Mouse (Mus musculus) kidney, postnatal 0 days (tissue): ENCODE data around the gene Ttc22. TPM values are rescaled to one million over a fixed set of nuclear protein-coding genes. Genes with fewer than 3 reads are reported as not detected.

Source experiments
- ATAC-seq: fragments of 200-750 bp; cut with Nextera tagmentation; replicated peaks from 2 replicates; pipeline ENCODE4 v1.8.0; 2017; ENCODE audit warnings: low read depth, moderate number of reproducible peaks, moderate TSS enrichment, moderate library complexity; ENCODE audit not compliant: low FRiP score
- DNase-seq: peaks from one replicate; pipeline ENCODE4 v3.0.0-alpha.2; 2016; ENCODE audit warnings: low spot score
- H3K27ac ChIP-seq: fragments of 300-500 bp; sonication (generic); 2 replicates; pipeline ENCODE4 v1.5.1; 2014; ENCODE audit warnings: mild to moderate bottlenecking
- H3K27me3 ChIP-seq: fragments of 300-500 bp; sonication (generic); 2 replicates; pipeline ENCODE4 v1.6.1; 2014; ENCODE audit warnings: low read length, mixed read lengths; ENCODE audit not compliant: insufficient read depth
- H3K36me3 ChIP-seq: fragments of 300-500 bp; sonication (generic); 2 replicates; pipeline ENCODE4 v1.6.1; 2014; ENCODE audit warnings: low read length, mixed read lengths; ENCODE audit not compliant: insufficient read depth
- H3K4me1 ChIP-seq: fragments of 300-500 bp; sonication (generic); replicated peaks from 2 replicates; pipeline ENCODE4 v1.6.1; 2014; ENCODE audit warnings: antibody characterized with exemption, low read length, mixed read lengths; ENCODE audit not compliant: insufficient read depth
- H3K4me2 ChIP-seq: fragments of 300-500 bp; sonication (generic); 2 replicates; pipeline ENCODE4 v1.6.1; 2014; ENCODE audit warnings: mild to moderate bottlenecking, low read length, moderate library complexity, mixed read lengths
- H3K4me3 ChIP-seq: fragments of 300-500 bp; sonication (generic); replicated peaks from 2 replicates; pipeline ENCODE4 v1.5.1; 2014; ENCODE audit warnings: low read depth, low read length
- H3K9ac ChIP-seq: fragments of 300-500 bp; sonication (generic); 2 replicates; pipeline ENCODE4 v1.6.1; 2014; ENCODE audit warnings: low read depth, low read length
- H3K9me3 ChIP-seq: fragments of 300-500 bp; sonication (generic); replicated peaks from 2 replicates; pipeline ENCODE4 v1.6.1; 2016; ENCODE audit warnings: low read length, inconsistent platforms, mixed read lengths
- CTCF ChIP-seq: IDR thresholded peaks from 2 replicates; pipeline ENCODE4 v1.5.1; 2016; ENCODE audit warnings: antibody characterized with exemption, low read depth, mild to moderate bottlenecking, moderate library complexity
- WGBS: fragments of 180-500 bp; shearing (Covaris S2); extraction: QIAGEN DNeasy Blood & Tissue Kit; methylation state at CpG from one replicate; pipeline ENCODE4 v1.1.7; 2014; 5-methylcytosine and 5-hydroxymethylcytosine counted together
- polyA plus RNA-seq: library from polyadenylated mRNA; unstranded; fragments of >200 nt; fragmentation: Nextera tagmentation; extraction: Ambion mirVana; gene quantifications from 2 replicates; pipeline ENCODE4 v1.2.1, GENCODE M21; 2015

Ttc22 gene
- polyA plus RNA-seq, 1 experiment from 2014 or later = 5.9 TPM

DNA sequence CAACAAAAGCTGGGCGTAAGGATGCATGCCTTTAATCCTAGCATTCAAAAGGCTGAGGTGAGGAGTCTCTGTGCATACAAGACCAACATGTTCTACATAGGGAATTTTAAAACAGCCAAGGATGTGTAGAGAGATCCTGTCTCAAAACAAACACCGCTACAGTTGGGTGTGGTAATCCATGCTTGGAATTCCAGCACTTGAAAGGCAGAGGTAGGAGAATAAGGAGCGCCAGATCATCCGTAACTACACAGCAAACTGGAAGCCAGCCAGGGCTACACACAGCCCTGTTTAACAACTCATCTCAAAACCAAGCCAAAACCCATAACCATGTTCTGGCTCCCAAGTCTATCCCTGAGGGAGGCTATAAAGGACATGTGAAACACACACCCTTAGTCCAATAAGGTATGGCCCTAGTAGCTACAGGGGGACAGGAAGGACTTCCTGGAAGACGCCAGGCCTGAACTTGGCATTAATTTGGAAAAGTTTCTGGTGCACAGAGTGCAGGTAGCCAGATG, 41.8 kb downstream of the Ttc22 start:
- TF ChIP-seq CTCF = no peak
- WGBS = 87% methylated on average over 5 of the region's 5 CpGs

GRCm38 (mm10) chr4:106664697-106665096, 42.5 kb downstream of the Ttc22 start:
- TF ChIP-seq CTCF = no peak

More for the DNA sequence above, 41.8 kb downstream of the Ttc22 start:
- H3K4me1 ChIP-seq = no peaks in the 10 kb centered on the region
- no peaks in the 10 kb centered on the region for H3K27me3 ChIP-seq
- ATAC-seq (no peak), DNase-seq (no peak)
- no peak overlapping the region for H3K4me3 ChIP-seq
- H3K36me3 ChIP-seq = peaks cover 89% of the 10 kb centered on the region
- H3K9ac ChIP-seq = no peak overlapping the region
- no peak overlapping the region for H3K4me2 ChIP-seq
- H3K27ac ChIP-seq = no peak overlapping the region
- H3K9me3 ChIP-seq = no peaks in the 10 kb centered on the region

DNA sequence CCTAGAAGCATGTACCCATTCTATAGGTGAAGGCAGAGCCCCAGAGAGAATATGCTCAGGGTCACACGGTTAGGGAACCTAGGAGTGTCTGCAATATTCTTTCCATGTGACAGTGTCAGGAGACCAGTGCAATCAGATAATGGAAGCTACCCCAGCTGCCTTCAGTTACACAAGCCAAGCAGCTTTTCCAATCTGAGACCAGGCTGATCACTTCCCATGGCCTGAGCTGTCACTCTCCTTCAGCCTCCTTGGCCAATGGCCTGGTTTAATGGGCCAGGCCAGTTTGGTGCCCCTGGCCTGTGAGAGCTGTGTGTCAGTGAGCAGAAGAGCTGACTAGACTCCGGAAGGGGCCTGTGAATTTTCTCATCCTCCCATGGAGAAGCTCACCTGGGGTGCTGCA, 43.0 kb downstream of the Ttc22 start:
- Histone ChIP-seq H3K4me3 (no peak overlapping the region), H3K9ac (no peak overlapping the region)
- no peak for ATAC-seq

More at GRCm38 (mm10) chr4:106664697-106665096, 42.5 kb downstream of the Ttc22 start:
- no peak overlapping the region for H3K4me2 ChIP-seq
- no peaks in the 10 kb centered on the region for H3K27me3 ChIP-seq
- no peak overlapping the region for H3K4me3 ChIP-seq
- H3K9me3 ChIP-seq = no peaks in the 10 kb centered on the region
- no peaks in the 10 kb centered on the region for H3K4me1 ChIP-seq
- 72% methylated on average over 6 of the region's 6 CpGs for WGBS
- H3K27ac ChIP-seq = no peak overlapping the region
- peaks cover 89% of the 10 kb centered on the region for H3K36me3 ChIP-seq
- H3K9ac ChIP-seq = no peak overlapping the region
- peak; percentile 50; the same call in 1 of the 2 replicates for ATAC-seq
- no peak for DNase-seq

GRCm38 (mm10) chr4:106665673-106666072, 43.4 kb downstream of the Ttc22 start:
- no peak overlapping the region for H3K9ac ChIP-seq
- peak; percentile 31 for DNase-seq
- H3K27me3 ChIP-seq = no peaks in the 10 kb centered on the region
- H3K27ac ChIP-seq = peak overlapping the region; percentile 57
- no peaks in the 10 kb centered on the region for H3K9me3 ChIP-seq
- no peaks in the 10 kb centered on the region for H3K4me1 ChIP-seq
- ATAC-seq = peak; percentile 55; the same call in 1 of the 2 replicates
- H3K4me2 ChIP-seq = no peak overlapping the region
- H3K4me3 ChIP-seq = no peak overlapping the region
- WGBS = 65% methylated on average over 10 of the region's 10 CpGs
- H3K36me3 ChIP-seq = peaks cover 91% of the 10 kb centered on the region
- TF ChIP-seq CTCF = no peak

More for the DNA sequence above, 43.0 kb downstream of the Ttc22 start:
- TF ChIP-seq CTCF = no peak
- 89% methylated on average over 2 of the region's 2 CpGs for WGBS
- no peak for DNase-seq
- no peaks in the 10 kb centered on the region for H3K4me1 ChIP-seq
- H3K27ac ChIP-seq = peak overlapping the region; percentile 57
- no peak overlapping the region for H3K4me2 ChIP-seq
- no peaks in the 10 kb centered on the region for H3K9me3 ChIP-seq
- peaks cover 90% of the 10 kb centered on the region for H3K36me3 ChIP-seq
- H3K27me3 ChIP-seq = no peaks in the 10 kb centered on the region

GRCm38 (mm10) chr4:106666546-106666945, 44.3 kb downstream of the Ttc22 start:
- no peaks in the 10 kb centered on the region for H3K9me3 ChIP-seq
- H3K4me2 ChIP-seq = no peak overlapping the region
- ATAC-seq = no peak
- H3K36me3 ChIP-seq = peaks cover 92% of the 10 kb centered on the region
- H3K4me1 ChIP-seq = no peaks in the 10 kb centered on the region
- H3K27me3 ChIP-seq = no peaks in the 10 kb centered on the region
- no peak for DNase-seq
- no peak overlapping the region for H3K9ac ChIP-seq
- H3K27ac ChIP-seq = no peak overlapping the region
- TF ChIP-seq CTCF = no peak
- no peak overlapping the region for H3K4me3 ChIP-seq
- WGBS = 89% methylated on average over 2 of the region's 2 CpGs

GRCm38 (mm10) chr4:106676749-106677148, 54.5 kb downstream of the Ttc22 start:
- Histone ChIP-seq H3K27me3 (no peaks in the 10 kb centered on the region), H3K27ac (no peak overlapping the region), H3K4me3 (no peak overlapping the region), H3K4me2 (no peak overlapping the region), H3K9me3 (no peaks in the 10 kb centered on the region), H3K4me1 (peaks cover 10% of the 10 kb centered on the region), H3K36me3 (peaks cover 39% of the 10 kb centered on the region), H3K9ac (no peak overlapping the region)
- DNase-seq = no peak
- no peak for TF ChIP-seq CTCF
- WGBS = 82% methylated on average over 5 of the region's 5 CpGs
- ATAC-seq = no peak
